Mouse (Mus musculus) cortical plate, adult 2 months (tissue): Measurements from ENCODE around the gene Hoxc4.

Experiments used
- CTCF ChIP-seq: fragments of 200-500 bp; IDR thresholded peaks from 2 replicates; pipeline ENCODE4 v1.5.1; 2011; ENCODE audit warnings: mild to moderate bottlenecking, control low read depth, low read length; ENCODE audit not compliant: insufficient read depth; ENCODE audit errors: extremely low read depth
- POLR2A ChIP-seq: fragments of 200-500 bp; IDR thresholded peaks from 2 replicates; pipeline ENCODE4 v1.6.1; 2011; ENCODE audit warnings: mild to moderate bottlenecking, low read length, control low read depth; ENCODE audit not compliant: insufficient read depth; ENCODE audit errors: extremely low read depth

GRCm38 (mm10) chr15:102977423-102977974 is 41.2 kb upstream of the Hoxc4 start:
- TF ChIP-seq POLR2A = no peak
- TF ChIP-seq CTCF = no peak
